Mouse (Mus musculus) cortical plate, adult 2 months (tissue): ENCODE data around the gene Cmip.

ENCODE experiments used
- CTCF ChIP-seq: fragments of 200-500 bp; IDR thresholded peaks from 2 replicates; pipeline ENCODE4 v1.5.1; 2011; ENCODE audit warnings: mild to moderate bottlenecking, control low read depth, low read length; ENCODE audit not compliant: insufficient read depth; ENCODE audit errors: extremely low read depth
- POLR2A ChIP-seq: fragments of 200-500 bp; IDR thresholded peaks from 2 replicates; pipeline ENCODE4 v1.6.1; 2011; ENCODE audit warnings: mild to moderate bottlenecking, low read length, control low read depth; ENCODE audit not compliant: insufficient read depth; ENCODE audit errors: extremely low read depth

DNA sequence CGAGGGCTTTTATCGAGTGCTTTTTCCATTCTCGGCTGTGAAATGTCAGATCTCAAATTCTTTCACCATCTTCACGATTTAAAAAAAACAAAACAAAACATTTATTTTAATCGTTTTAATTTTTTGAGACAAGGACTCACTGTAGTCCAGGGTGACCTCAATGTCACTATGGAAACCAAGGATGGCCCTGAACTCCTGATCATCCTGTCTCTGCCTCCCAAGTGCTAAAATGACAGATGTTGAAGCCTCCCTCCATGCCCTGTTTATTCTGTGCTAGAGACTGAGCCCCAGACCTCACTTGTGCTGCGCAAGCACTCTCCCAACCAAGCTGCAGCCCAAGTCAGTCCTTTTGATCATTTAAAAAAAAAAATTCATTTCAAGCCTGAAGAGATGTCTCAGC is 14.6 kb upstream of the Cmip start:
- TF ChIP-seq POLR2A = no peak
- no peak for TF ChIP-seq CTCF
